Mouse (Mus musculus): ENCODE results near the gene Tppp2. TPM values are rescaled to one million over a fixed set of nuclear protein-coding genes. Genes with fewer than 3 reads are reported as not detected.
"Not testable (repeated sequence)": the region's sequence is repeated elsewhere in the genome, so short reads cannot be mapped to it uniquely, and the experiment has no call there.

Tppp2 gene
- total RNA-seq, 2 experiments from 2014 or later = not detected

GRCm38 (mm10) chr14:51904706-51905105, 13.5 kb upstream of the Tppp2 start:
- no peak for ATAC-seq (replicated peaks; ENCODE audit: low FRiP score, low TSS enrichment, poor library complexity, severe bottlenecking)

- ATAC-seq (replicated peaks; ENCODE audit: low FRiP score, low TSS enrichment, poor library complexity, severe bottlenecking) = peak; percentile 75
Observed at GRCm38 (mm10) chr14:51906102-51906501, 12.1 kb upstream of the Tppp2 start.

- no peak for ATAC-seq (replicated peaks; ENCODE audit: low FRiP score, low TSS enrichment, poor library complexity, severe bottlenecking)
Observed at GRCm38 (mm10) chr14:51911301-51911700, 6.9 kb upstream of the Tppp2 start.

GRCm38 (mm10) chr14:51912391-51913061, 5.7 kb upstream of the Tppp2 start:
- no peak for ATAC-seq (replicated peaks; ENCODE audit: low FRiP score, low TSS enrichment, poor library complexity, severe bottlenecking)

- peak; percentile 78 for ATAC-seq (replicated peaks; ENCODE audit: low FRiP score, low TSS enrichment, poor library complexity, severe bottlenecking)
Observed at GRCm38 (mm10) chr14:51913062-51913959, 4.9 kb upstream of the Tppp2 start.

- no peak for ATAC-seq (replicated peaks; ENCODE audit: low FRiP score, low TSS enrichment, poor library complexity, severe bottlenecking)
Observed at GRCm38 (mm10) chr14:51913960-51914762, 4.1 kb upstream of the Tppp2 start, which contains the start of gene Ndrg2. Ndrg2 (minus strand) TSS chr14:51914158.

- ATAC-seq (replicated peaks; ENCODE audit: low FRiP score, low TSS enrichment, poor library complexity, severe bottlenecking) = no peak
Observed at GRCm38 (mm10) chr14:51915030-51915429, 3.2 kb upstream of the Tppp2 start.

- ATAC-seq (replicated peaks; ENCODE audit: low FRiP score, low TSS enrichment, poor library complexity, severe bottlenecking) = no peak
Observed at GRCm38 (mm10) chr14:51916539-51916938, 1.7 kb upstream of the Tppp2 start.

GRCm38 (mm10) chr14:51918966-51919365, 741 bp downstream of the Tppp2 start:
- no peak for ATAC-seq (replicated peaks; ENCODE audit: low FRiP score, low TSS enrichment, poor library complexity, severe bottlenecking)

- no peak for ATAC-seq (replicated peaks; ENCODE audit: low FRiP score, low TSS enrichment, poor library complexity, severe bottlenecking)
Observed at GRCm38 (mm10) chr14:51921759-51922570, 3.7 kb downstream of the Tppp2 start.

- no peak for ATAC-seq (replicated peaks; ENCODE audit: low FRiP score, low TSS enrichment, poor library complexity, severe bottlenecking)
Observed at GRCm38 (mm10) chr14:51922571-51922865, 4.3 kb downstream of the Tppp2 start, which contains the start of gene Rnase13. Rnase13 (minus strand) TSS chr14:51922773.

- no peak for ATAC-seq (replicated peaks; ENCODE audit: low FRiP score, low TSS enrichment, poor library complexity, severe bottlenecking)
Observed at GRCm38 (mm10) chr14:51922910-51923309, 4.7 kb downstream of the Tppp2 start.

GRCm38 (mm10) chr14:51923492-51923891, 5.3 kb downstream of the Tppp2 start:
- no peak for ATAC-seq (replicated peaks; ENCODE audit: low FRiP score, low TSS enrichment, poor library complexity, severe bottlenecking)

- not testable (repeated sequence) for ATAC-seq (replicated peaks; ENCODE audit: low FRiP score, low TSS enrichment, poor library complexity, severe bottlenecking)
Observed at GRCm38 (mm10) chr14:51926930-51927329, 8.7 kb downstream of the Tppp2 start.

- ATAC-seq (replicated peaks; ENCODE audit: low FRiP score, low TSS enrichment, poor library complexity, severe bottlenecking) = no peak
Observed at GRCm38 (mm10) chr14:51929309-51929943, 11.2 kb downstream of the Tppp2 start.

GRCm38 (mm10) chr14:51929968-51930367, 11.7 kb downstream of the Tppp2 start:
- no peak for ATAC-seq (replicated peaks; ENCODE audit: low FRiP score, low TSS enrichment, poor library complexity, severe bottlenecking)

- peak; percentile 87 for ATAC-seq (replicated peaks; ENCODE audit: low FRiP score, low TSS enrichment, poor library complexity, severe bottlenecking)
Observed at GRCm38 (mm10) chr14:51930824-51931223, 12.6 kb downstream of the Tppp2 start.

GRCm38 (mm10) chr14:51932092-51933020, 14.1 kb downstream of the Tppp2 start:
- no peak for ATAC-seq (replicated peaks; ENCODE audit: low FRiP score, low TSS enrichment, poor library complexity, severe bottlenecking)
